Mouse (Mus musculus): ENCODE results near the gene Fam155a.
A peak's percentile ranks its signal among the peaks of the same experiment; 100 is the strongest.

The Fam155a gene

DNA sequence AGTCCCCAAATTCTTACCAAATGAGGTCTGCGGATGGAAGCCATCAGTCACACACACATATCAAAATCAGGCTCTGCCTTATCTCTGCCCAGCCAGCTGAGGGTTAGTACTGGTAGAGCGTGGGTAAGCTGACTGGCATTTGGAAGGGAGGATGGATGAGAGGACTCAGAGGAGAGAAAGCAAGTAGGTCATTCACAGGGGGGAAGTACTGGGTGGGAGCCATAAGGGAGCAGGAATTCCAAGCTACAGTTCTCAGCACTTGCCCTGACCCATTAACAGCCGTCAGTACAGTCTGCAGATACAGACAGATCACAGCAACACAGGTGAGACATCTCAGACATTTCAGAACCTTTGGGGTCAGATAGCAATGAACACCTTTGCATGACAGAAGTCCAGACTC, 300.8 kb downstream of the Fam155a start:
- DNase-seq = no peak

DNA sequence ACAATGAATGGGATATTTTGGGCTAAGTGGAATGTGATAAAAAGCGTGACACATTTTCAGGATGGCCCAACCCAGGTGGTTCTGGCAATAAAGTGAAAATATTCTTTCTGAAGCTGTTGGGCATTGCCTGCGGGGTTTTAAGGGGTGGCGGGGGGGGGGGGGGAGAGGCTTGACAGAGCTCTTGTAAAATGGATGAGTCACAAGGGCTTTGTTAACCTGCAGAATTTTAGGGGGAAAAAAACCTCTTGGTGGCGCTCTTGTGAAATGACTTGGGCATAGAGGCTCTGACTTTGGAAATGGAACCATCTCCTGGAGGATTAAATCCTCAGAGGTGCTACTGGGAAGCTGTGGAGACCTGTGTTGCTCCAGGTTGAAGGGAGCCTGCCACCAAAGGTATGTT, 309.9 kb downstream of the Fam155a start:
- no peak for DNase-seq

DNA sequence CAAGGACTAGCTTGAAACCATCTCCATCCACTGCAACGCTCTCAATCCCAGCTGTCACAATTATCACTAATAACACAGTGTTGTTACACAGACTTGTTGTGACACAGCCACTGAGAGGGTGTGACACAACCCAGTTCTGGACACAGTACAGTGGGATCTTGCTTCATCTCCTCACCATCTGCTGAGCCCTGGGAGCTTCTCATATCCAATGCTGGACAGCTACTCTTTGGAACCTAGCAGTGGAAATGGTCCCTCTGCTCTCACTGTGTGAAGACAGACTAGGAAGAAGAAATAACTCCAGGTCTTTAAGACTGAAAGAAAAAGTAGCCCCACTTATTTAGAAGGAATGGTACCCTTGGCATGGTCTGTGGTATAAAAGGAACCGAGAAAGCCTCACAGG, 310.3 kb downstream of the Fam155a start:
- no peak for DNase-seq

DNA sequence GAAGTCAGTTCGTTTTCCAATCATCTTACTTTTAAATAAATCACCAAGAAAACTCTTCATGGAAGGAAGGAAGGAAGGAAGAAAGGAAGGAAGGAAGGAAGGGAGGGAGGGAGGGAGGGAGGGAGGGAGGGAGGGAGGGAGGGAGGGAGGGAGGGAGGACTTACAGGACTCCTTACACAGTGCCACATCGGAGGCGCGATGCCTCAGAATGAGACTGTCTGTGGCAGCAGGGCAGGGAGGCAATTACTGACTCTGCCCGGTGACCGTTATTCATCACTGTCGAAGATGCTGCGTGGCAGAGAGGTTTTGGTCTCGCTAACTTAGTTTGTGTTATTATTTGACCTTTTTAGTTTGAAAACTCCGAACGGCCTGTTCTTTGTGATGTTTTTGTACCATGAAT, 312.3 kb downstream of the Fam155a start:
- no peak for DNase-seq

DNA sequence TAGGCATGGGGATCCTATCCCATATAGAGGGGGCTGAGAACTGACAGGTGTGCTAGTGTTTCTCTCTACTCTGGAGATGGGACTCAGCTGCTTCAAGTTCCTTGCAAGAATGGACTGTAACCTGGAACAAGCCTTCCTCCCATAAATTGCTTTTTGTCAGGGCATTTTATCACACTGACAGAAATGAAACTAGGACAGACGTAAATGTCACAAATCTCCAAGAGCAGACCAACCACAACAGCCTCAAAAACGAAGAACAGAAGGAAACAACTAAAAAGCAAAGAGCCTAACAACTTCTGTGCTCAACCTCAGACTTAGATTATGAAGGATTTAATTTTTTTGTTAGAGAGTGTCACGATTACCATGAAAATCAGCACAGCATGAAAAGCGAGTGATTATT, 315.8 kb downstream of the Fam155a start:
- DNase-seq = no peak

DNA sequence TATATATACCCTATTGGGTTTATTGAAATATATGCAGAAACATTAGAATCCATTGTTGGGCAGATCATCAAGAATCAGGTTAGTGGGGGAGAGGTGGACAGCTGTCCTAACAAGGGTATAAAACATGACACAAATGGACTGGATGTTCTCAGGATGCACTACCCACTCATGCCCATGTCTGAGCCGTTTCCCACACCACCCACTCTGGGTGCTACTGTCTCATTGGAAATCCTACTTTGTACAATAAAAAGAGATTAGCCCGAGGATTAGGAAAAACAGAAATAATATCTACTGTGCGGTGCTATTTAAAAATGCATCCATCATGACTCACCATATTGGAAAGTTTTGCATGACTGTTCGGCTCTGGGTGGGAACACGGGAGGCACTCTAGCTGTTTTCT, 317.2 kb downstream of the Fam155a start:
- DNase-seq = no peak

DNA sequence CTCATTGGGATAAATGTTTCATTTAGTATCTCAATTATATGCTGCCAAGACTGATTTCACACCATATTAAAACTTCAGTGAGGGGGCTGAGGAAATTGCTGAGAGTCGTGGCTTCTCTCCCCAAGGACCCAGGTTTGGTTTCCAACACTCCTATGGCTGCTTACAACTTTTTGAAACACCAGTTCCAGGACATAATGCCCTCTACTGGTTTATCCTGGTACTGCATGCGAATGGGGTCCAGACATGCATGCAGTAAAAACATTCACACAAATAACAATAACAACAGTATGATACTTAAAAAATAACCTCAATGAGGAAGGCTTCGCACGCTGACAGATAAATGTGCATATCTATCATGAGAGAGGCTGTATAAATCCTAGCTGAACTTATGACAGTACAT, 319.4 kb downstream of the Fam155a start:
- DNase-seq = no peak

DNA sequence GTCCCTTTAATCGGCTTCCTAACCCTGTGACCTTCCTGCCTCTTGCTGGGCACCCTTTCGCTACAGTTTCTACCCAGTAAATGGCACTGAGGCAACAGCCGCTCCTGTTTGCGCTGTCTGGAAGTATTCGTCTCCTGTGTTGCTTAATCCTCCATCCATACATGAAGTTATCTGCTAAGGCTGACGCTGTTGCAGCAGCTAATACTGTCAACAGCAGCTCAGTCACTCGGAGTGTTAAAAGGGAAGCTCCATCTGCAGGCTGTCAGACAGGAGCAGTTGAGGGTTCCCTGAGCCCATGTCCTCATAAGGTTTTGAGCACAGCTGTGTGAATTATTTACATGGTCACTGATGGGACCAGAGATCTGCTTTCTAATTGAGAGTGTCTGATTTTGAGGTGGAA, 322.3 kb downstream of the Fam155a start:
- no peak for DNase-seq

DNA sequence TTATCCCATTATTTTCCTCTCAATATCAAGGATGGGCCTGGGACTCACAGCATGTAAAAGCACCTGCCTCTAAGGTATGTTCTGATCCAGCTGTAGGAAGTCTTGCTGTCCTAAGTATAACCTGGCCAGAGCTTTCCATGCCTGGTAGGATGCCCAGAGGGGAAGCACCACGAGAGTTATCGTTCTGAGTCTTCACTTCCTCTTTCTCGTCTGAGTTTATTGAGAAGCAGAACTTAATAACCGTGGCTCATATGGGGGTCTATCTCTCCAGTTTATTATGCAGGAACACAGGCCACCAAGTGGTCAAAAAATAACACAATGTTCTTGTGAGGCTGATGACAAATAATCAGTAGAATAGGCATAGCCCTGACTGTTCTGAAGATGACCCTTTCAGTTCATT, 333.1 kb downstream of the Fam155a start:
- no peak for DNase-seq

DNA sequence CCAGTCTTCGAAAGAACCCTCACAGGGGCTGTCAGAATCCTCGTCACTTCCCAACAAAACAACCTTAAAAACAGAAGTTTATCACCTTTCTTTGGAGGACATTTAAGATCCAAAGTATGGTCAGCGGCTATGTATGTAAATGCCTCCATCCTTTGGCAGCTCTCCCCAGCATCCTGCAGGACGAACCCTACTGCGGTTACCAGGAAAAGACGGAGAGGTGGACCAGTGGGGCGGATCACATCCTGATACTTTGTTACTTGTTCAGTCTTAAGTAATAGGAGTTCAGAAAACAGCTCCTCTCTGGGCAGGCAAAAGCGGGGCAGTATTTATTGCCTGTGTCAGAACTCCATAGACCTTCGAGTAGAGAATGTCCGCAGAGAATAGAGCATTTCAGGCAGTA, 335.5 kb downstream of the Fam155a start:
- DNase-seq = peak; percentile 62

DNA sequence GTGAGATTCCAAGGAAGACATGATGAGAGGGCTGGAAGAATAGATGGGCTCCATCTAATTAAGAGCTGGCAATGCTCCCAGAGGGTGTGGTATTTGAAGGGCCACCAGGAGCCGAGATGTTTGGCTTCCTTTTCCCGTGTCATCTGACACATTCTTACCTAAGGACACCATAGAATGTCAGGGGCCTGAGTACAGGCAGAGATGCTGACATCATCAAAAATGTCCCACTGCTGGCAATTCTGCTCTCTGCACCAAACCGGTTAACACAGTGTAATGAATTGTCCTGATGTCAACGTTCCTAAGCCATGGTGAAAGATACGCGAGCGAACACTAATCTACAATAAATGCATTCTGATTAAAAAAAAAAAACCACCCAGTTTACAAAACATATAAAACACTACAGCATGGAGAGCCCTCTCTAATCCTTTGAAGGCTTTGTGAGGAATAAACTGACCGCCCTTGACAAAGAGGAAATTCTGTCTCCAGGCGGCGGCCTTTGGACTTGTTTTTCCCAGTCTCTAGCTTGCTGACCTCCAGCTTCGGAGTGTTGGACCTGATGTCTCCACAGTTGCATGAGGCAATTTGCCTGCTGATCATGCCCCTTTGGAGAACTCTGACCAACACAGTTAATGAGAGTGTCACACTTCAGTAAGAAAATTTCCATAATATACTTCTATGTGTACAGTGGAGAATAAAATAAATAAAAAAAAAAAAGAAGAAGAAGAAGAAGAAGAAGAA, 338.2 kb downstream of the Fam155a start:
- DNase-seq = peak in 1 of 2 experiments; percentile 23

DNA sequence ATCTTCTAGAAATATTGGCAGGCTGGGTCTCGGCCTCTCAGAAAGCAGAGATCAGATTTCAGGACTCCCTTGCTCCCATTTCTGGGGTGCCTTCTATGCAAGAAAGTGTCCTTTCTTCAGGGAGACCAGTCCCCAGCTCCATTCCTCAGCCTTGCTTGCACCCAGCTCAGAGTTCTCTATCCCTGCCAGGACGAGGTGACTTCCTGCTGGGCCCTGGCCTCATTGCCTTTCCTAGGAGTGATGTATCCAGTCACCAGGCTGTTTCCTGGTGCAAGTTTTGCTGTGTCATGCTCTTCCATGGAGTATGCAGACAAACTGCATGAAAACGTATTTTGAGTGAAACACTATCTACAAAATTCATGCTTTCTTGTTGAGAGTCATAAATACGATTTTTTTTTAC, 342.1 kb downstream of the Fam155a start:
- no peak for DNase-seq

DNA sequence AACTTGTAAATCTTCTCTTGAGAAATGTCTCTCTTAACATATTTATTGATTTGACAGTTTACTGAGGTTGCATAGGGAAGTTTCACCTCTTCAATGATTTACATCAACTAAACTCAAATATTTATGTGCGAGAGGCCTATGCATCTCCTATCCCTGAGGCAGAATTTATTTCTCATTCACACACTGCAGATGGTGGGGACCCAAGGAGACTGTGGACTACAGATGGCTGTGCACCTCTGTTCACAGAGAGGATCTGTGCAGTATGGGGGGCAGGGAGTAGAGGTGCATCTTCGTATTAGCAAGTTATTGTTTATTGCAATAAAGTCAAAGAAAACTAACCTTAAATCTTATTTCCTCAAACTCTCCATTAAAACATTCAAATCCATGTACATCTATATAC, 346.9 kb downstream of the Fam155a start:
- no peak for DNase-seq

DNA sequence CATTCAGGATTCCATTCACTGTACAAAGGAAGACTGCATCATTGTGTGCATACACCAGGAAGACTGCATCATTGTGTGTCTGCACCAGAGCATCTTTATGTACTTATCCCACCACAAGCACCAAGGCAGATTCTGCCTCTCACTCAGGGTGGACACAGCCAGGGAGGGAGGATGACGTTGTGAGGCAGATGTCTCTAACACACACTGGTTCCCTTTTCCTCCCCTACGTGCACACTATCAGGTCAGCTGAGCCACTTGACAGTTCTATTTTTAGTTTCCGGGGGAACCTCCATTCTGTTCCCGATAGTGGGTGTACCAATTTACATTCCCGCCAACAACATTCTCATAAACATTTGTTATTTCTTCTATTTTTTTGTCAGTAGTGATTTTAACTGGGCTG, 347.4 kb downstream of the Fam155a start:
- no peak for DNase-seq

DNA sequence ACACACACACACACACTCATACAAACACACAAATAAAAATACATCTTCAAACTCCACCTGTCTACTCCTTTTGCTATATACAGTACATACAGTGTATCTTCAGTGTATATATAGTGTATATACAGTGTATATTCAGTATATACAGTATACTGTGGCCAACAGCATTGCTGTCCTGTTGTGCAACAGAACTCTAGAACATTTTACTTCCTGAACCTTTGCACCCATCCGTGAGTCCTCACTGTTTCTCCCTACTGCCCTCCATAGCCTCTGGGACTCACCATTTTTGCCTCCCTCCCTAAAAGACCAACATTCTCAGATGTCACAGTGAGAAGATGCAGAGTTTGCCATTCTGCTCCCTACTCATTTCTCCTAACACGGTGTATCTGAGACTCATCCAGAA, 347.8 kb downstream of the Fam155a start:
- no peak for DNase-seq

DNA sequence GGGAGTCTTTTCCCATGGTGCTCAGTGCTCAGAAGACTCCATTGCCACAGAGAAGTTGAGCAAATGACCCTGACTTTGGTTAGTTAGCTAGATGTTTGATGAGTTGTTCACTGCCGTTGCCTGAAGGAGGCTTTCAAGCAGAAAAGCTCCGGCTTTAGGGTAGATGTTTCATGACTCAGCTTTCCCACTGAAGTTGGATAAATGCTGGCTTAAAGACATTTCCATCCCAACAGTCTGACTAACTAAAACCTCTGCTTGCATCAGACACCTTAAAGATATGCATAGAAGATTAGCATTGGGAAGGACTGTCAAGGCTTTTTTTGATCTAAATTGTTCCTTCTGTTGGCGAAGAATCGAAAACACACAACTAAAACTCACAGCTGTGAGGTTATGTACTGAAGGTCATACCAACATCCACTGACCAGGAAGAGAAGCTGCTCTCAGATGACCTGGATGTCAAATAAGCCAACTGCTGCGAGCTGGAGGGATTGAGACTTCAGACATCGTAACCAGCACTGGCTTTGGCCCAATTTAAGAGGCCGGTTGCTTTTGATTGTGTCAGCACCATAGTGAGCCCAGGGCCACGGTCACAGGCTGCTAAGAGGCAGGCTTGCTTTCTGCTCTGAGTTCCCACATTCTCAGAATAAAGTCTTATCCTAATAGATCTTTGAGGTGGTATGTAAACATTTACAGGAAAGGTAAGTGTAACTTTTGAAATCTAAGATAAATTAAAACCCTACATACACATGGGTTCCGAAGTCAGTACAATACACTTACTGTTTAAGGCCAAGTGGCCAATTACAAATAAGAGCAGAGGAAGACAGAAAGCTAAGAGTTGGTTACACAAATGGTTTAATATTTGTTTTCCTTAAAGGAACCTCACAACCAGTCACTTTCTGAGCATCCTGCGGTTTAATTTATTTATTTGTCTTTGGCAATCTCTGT, 351.8 kb downstream of the Fam155a start:
- no peak for DNase-seq

DNA sequence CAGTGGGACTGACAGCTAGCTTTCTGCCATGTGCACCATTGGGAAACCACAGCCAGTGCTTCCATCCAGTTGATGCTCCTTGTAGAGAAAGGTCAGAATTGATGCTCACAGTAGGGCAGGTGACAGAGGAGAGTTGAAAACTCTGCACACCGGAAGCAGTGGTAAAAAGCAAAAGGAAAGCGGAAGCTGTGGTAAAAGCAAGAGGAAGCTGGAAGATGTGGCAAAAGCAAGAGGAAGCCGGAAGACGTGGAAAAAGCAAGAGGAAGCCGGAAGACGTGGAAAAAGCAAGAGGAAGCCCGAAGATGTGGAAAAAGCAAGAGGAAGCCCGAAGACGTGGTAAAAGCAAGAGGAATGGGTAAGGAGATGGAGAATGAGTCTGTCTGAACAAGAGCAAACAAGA, 354.8 kb downstream of the Fam155a start:
- no peak for DNase-seq

DNA sequence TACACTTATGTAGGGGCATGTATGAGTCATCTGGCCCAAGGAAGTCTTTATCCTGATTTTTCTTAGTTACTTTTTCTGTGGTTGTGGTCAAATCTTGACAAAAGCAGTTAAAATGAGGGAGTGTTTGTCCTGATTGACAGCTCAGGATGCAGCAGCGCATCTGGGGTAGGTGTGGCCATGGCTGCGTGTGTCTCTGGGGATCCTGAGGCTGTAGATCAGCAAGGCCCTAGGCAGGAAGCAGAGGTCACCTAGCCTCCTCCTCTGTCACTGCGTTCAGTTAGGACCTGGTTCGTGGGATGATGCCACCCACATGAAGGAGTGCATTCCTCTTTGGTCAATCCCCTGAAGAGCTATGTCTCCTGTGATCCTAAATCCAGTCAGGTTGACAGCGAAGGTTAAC, 362.5 kb downstream of the Fam155a start:
- no peak for DNase-seq

DNA sequence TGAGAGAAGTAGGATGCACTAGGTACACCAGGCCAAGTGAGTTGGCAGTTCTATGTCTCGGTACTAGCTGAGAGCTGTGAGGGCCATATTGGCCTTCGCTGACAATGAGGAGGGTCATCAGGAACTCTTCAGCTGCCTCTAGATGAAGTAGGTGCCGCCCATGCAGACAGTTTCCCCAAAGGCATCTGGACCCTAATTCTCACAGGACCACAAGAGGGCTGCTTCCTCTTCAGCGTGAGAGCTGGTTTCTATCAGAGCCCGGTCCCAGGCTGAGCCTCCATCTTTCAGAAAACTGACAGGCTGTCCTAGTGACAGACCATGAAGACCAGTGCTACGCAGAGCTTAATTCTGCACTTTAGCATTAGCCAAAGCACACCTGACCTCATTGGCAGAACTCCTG, 364.8 kb downstream of the Fam155a start:
- DNase-seq = no peak

DNA sequence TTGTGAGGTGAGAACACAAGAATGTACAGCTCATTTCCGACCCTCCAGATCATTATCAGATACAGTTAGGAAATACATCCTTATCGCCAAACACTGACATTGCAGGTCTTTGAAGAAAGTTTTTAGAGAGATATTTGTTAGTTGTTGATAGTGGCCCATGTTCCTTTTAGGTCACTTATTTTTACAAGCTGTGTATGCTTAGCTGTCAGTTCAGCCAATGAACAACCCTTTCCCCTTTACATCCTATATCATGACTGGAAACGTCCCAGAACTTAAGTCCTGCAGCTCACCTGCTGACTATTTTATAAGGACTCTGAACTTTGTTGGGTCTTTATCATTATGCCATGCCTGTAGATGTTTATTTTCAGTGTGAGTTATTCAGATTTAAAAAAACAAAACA, 366.3 kb downstream of the Fam155a start:
- no peak for DNase-seq

DNA sequence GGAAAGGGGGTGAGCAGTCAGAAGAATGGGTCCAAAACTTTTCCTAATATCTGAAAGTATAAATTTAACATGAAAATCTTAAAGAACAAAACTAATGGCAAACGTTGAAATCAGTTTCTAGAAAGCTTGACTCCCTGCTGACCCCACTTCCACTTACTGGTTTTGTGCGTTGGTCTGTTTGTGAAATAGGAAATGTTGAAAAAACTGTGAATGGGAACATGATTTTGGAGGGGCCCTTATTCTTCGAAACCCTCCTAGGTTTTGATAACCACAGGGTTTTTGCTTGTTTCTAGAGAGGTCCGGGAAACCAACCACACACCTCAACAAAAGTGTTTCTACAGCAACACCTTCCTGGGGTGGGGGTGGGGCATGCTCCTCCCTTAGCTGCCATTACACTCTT, 368.6 kb downstream of the Fam155a start:
- no peak for DNase-seq

DNA sequence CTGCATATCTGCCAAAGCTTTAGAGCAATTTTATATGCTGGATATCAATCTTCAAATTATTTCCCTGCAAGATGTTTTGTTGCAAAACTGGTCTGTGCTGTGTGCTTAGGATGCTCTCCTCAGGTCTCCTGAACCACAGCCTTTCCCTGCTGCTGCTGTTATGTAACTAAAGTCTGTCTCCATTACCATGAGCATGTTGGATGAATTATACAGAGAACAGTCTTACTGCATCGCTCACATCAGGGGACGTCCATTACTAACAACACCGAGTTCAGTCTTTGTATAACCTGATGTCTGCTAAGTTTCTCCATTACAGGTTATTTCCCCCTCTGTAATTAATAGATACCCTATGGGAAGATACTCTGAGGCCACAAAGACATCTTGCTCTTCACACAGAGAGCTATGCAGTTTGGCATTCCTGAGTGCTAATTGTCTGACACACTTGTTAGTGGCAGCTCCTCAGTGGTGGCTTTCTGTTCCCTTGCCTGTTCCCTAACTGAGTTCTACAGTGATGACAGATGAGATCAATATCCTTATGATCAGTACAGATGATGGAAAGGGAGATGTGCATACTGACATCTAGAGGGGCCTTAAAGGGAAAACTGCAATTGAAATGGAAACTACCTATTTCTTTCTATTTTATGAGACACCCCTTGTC, 372.2 kb downstream of the Fam155a start:
- DNase-seq = no peak

DNA sequence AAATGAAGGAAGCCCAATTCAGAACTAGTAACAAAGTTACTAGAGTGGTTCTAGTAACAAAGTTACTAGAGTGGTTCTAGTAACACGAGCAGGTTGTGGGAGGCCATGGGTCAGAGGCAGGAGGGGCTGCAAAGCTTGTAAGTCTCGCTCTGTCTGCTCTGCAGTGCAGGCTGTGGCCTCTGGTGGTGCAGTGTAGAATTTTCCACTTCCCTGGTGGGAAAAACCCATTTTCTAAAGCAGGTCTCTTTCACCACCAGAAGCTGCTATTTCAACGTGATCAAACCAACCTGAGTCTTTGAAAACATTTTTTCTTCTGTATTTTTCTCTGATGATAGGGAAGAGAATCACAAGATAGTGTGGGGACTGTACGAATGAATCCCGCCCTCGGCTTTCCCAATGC, 372.9 kb downstream of the Fam155a start:
- peak in 1 of 2 experiments; percentile 7 for DNase-seq

DNA sequence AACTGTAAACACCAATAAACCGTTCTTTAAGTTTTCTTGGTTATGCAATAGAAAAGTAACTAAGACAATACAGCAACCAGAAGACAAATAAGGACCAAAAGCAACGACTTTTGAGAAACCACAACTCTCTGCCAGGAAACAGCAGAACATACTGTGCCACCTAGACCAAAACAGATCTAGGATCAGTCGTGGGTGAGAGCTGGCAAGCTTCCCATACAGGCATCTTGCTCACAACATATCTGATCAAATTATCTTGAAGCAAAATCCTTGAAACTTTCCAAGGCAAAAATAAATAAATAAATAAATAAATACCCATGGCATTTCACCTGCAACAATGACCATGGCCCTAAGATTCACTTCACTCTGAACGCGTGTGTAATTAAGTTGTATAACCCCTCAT, 376.3 kb downstream of the Fam155a start:
- no peak for DNase-seq
